Mouse (Mus musculus): ENCODE data around the gene Gpr161. TPM values are rescaled to one million over a fixed set of nuclear protein-coding genes. Genes with fewer than 3 reads are reported as not detected.

The Gpr161 gene
- polyA plus RNA-seq, 1 experiment from 2014 or later, result 3.2 TPM

DNA sequence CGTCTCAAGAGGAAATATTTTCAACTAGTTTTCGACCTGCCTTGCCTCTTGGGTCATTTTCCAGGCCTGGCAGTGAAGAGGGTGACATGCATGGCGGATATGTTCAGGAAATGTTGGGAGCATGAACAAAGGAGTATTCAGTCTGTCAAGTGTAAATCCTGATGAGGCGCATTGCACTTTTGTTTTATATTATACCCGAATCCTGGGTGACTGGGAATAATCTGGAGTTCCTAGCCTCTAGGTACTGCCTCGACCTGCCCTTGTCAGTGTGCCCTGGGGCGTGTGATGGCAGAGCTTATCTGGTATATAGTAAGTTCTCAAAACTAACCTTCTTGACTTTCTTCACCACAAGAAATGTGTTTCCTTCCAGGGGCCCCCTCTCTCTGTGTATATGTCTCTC lies 11.5 kb upstream of the Gpr161 start:
- Histone ChIP-seq H3K9ac (replicated peaks) (no peak overlapping the region), H3K4me2 (replicated peaks) (peak overlapping the region; percentile 90), H3K27ac (replicated peaks) (no peak overlapping the region), H3K9me3 (no peaks in the 10 kb centered on the region), H3K4me3 (no peak overlapping the region), H3K36me3 (no peaks in the 10 kb centered on the region; the same call in 1 of the 2 replicates), H3K4me1 (peaks cover 37% of the 10 kb centered on the region), H3K27me3 (no peaks in the 10 kb centered on the region)
- 72% methylated on average over 7 of the region's 7 CpGs for WGBS
- ATAC-seq (ENCODE audit: low FRiP score, low read depth), result no peak

- Histone ChIP-seq H3K4me1 (peaks cover 21% of the 10 kb centered on the region), H3K27ac (replicated peaks) (no peak overlapping the region), H3K27me3 (no peaks in the 10 kb centered on the region), H3K9me3 (no peaks in the 10 kb centered on the region), H3K4me3 (no peak overlapping the region), H3K4me2 (replicated peaks) (no peak overlapping the region), H3K9ac (replicated peaks) (no peak overlapping the region), H3K36me3 (peaks cover 6% of the 10 kb centered on the region; the same call in 1 of the 2 replicates)
- no peak for ATAC-seq (ENCODE audit: low FRiP score, low read depth)
- 97% methylated on average over 9 of the region's 9 CpGs for WGBS
These were observed 7.4 kb upstream of the Gpr161 start for GRCm38 (mm10) chr1:165288165-165288564.

GRCm38 (mm10) chr1:165289831-165290230 lies 5.8 kb upstream of the Gpr161 start:
- no peak overlapping the region for H3K27ac ChIP-seq (replicated peaks)
- no peak overlapping the region for H3K4me3 ChIP-seq
- no peak for ATAC-seq (ENCODE audit: low FRiP score, low read depth)
- peaks cover 12% of the 10 kb centered on the region; the same call in 1 of the 2 replicates for H3K36me3 ChIP-seq
- no peak overlapping the region for H3K9ac ChIP-seq (replicated peaks)
- H3K9me3 ChIP-seq, result no peaks in the 10 kb centered on the region
- no peaks in the 10 kb centered on the region for H3K27me3 ChIP-seq
- H3K4me2 ChIP-seq (replicated peaks), result no peak overlapping the region
- WGBS, result 90% methylated on average over 4 of the region's 4 CpGs
- peaks cover 5% of the 10 kb centered on the region for H3K4me1 ChIP-seq

GRCm38 (mm10) chr1:165291606-165292005 lies 4.0 kb upstream of the Gpr161 start:
- H3K27me3 ChIP-seq, result no peaks in the 10 kb centered on the region
- no peak for ATAC-seq (ENCODE audit: low FRiP score, low read depth)
- H3K4me1 ChIP-seq, result no peaks in the 10 kb centered on the region
- no peaks in the 10 kb centered on the region for H3K9me3 ChIP-seq
- peaks cover 17% of the 10 kb centered on the region; the same call in 1 of the 2 replicates for H3K36me3 ChIP-seq
- no peak overlapping the region for H3K4me2 ChIP-seq (replicated peaks)
- no peak overlapping the region for H3K9ac ChIP-seq (replicated peaks)
- 91% methylated on average over 6 of the region's 6 CpGs for WGBS
- no peak overlapping the region for H3K4me3 ChIP-seq
- H3K27ac ChIP-seq (replicated peaks), result no peak overlapping the region

DNA sequence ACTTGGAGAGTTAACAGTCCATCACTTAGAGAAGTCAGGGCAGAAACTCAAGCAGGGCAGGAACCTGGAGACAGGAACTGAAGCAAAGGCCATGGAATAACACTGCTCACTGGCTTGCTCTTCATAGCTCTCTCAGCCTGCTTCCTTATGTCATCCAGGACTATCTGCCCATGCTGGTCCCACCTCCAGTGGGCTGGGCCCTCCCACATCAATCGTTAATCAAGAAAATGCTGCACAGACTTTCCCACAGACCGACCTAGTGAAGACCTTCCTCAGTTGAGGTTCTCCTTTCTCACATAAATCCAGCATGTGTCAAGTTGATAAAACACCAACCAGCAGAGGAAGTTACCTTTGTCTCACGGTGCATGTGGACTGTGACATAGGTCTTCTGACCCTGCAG lies 5.5 kb downstream of the Gpr161 start:
- no peak overlapping the region for H3K4me2 ChIP-seq (replicated peaks)
- H3K36me3 ChIP-seq, result peaks cover 2% of the 10 kb centered on the region
- H3K4me1 ChIP-seq, result peaks cover 11% of the 10 kb centered on the region; the same call in 1 of the 2 replicates
- 92% methylated on average over 3 of the region's 3 CpGs for WGBS
- H3K9me3 ChIP-seq, result no peaks in the 10 kb centered on the region
- no peak overlapping the region for H3K27ac ChIP-seq (replicated peaks)
- H3K4me3 ChIP-seq, result no peak overlapping the region
- ATAC-seq (ENCODE audit: low FRiP score, low read depth), result no peak
- no peaks in the 10 kb centered on the region for H3K27me3 ChIP-seq
- no peak overlapping the region for H3K9ac ChIP-seq (replicated peaks)

- H3K4me3 ChIP-seq, result no peak overlapping the region
- WGBS, result 89% methylated on average over 2 of the region's 2 CpGs
- no peak overlapping the region for H3K9ac ChIP-seq (replicated peaks)
These were observed 6.0 kb downstream of the Gpr161 start for GRCm38 (mm10) chr1:165301567-165301966.

GRCm38 (mm10) chr1:165302455-165303208 lies 7.0 kb downstream of the Gpr161 start:
- Histone ChIP-seq H3K4me2 (replicated peaks) (no peak overlapping the region), H3K4me1 (peaks cover 11% of the 10 kb centered on the region; the same call in 1 of the 2 replicates), H3K4me3 (no peak overlapping the region), H3K27ac (replicated peaks) (no peak overlapping the region), H3K9me3 (no peaks in the 10 kb centered on the region), H3K36me3 (peaks cover 17% of the 10 kb centered on the region), H3K9ac (replicated peaks) (no peak overlapping the region), H3K27me3 (no peaks in the 10 kb centered on the region)
- WGBS, result 82% methylated on average over 13 of the region's 13 CpGs
- peak; percentile 49 for ATAC-seq (ENCODE audit: low FRiP score, low read depth)

More at GRCm38 (mm10) chr1:165301567-165301966, 6.0 kb downstream of the Gpr161 start:
- no peak for ATAC-seq (ENCODE audit: low FRiP score, low read depth)
- peaks cover 7% of the 10 kb centered on the region for H3K36me3 ChIP-seq
- H3K27ac ChIP-seq (replicated peaks), result no peak overlapping the region
- H3K4me1 ChIP-seq, result peaks cover 11% of the 10 kb centered on the region; the same call in 1 of the 2 replicates
- no peaks in the 10 kb centered on the region for H3K9me3 ChIP-seq
- H3K27me3 ChIP-seq, result no peaks in the 10 kb centered on the region
- H3K4me2 ChIP-seq (replicated peaks), result no peak overlapping the region

GRCm38 (mm10) chr1:165303209-165303608 lies 7.6 kb downstream of the Gpr161 start:
- H3K4me1 ChIP-seq, result peaks cover 11% of the 10 kb centered on the region; the same call in 1 of the 2 replicates
- 91% methylated on average over 6 of the region's 6 CpGs for WGBS
- no peaks in the 10 kb centered on the region for H3K27me3 ChIP-seq
- no peak for ATAC-seq (ENCODE audit: low FRiP score, low read depth)
- H3K4me3 ChIP-seq, result no peak overlapping the region
- no peaks in the 10 kb centered on the region for H3K9me3 ChIP-seq
- H3K9ac ChIP-seq (replicated peaks), result no peak overlapping the region
- peaks cover 23% of the 10 kb centered on the region for H3K36me3 ChIP-seq
- H3K27ac ChIP-seq (replicated peaks), result no peak overlapping the region
- H3K4me2 ChIP-seq (replicated peaks), result no peak overlapping the region

- peaks cover 11% of the 10 kb centered on the region; the same call in 1 of the 2 replicates for H3K4me1 ChIP-seq
- no peak overlapping the region for H3K4me3 ChIP-seq
- H3K27me3 ChIP-seq, result no peaks in the 10 kb centered on the region
- H3K9ac ChIP-seq (replicated peaks), result no peak overlapping the region
- no peak overlapping the region for H3K27ac ChIP-seq (replicated peaks)
- H3K36me3 ChIP-seq, result peaks cover 29% of the 10 kb centered on the region
- no peaks in the 10 kb centered on the region for H3K9me3 ChIP-seq
- H3K4me2 ChIP-seq (replicated peaks), result no peak overlapping the region
- WGBS, result 93% methylated on average over 7 of the region's 7 CpGs
- ATAC-seq (ENCODE audit: low FRiP score, low read depth), result no peak
These were observed 8.8 kb downstream of the Gpr161 start for GRCm38 (mm10) chr1:165304341-165304740.

DNA sequence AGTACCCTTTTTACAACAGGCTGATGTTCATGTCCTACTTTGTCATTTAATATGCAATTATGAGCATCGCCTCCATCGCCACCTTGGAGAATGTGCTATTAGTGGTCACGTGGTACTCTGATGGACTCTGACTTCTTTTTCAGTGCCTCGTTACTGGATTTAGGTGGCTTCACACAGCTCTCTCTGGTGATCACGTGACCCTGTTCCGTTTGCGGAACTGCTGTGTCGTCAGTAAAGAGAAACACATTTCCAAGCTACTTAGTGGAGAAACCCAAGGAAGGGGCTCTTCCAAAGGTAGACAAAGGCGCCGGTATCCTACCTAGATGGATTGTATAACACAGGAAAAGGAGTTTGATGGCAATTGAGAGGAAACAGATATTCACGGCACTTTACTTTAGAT lies 12.6 kb downstream of the Gpr161 start:
- H3K36me3 ChIP-seq, result peaks cover 60% of the 10 kb centered on the region
- H3K9ac ChIP-seq (replicated peaks), result no peak overlapping the region
- WGBS, result 85% methylated on average over 11 of the region's 11 CpGs

GRCm38 (mm10) chr1:165316361-165316760 lies 20.8 kb downstream of the Gpr161 start:
- Histone ChIP-seq H3K36me3 (peaks cover 72% of the 10 kb centered on the region), H3K4me2 (replicated peaks) (no peak overlapping the region), H3K4me1 (0 out of 2 replicates have a peak, but pooled peaks cover 4% of the 10 kb centered on the region), H3K9ac (replicated peaks) (no peak overlapping the region), H3K9me3 (no peaks in the 10 kb centered on the region), H3K27ac (replicated peaks) (no peak overlapping the region), H3K4me3 (no peak overlapping the region), H3K27me3 (no peaks in the 10 kb centered on the region)
- ATAC-seq (ENCODE audit: low FRiP score, low read depth), result no peak
- WGBS, result 42% methylated on average over 11 of the region's 11 CpGs

More for the DNA sequence above, 12.6 kb downstream of the Gpr161 start:
- Histone ChIP-seq H3K4me2 (replicated peaks) (no peak overlapping the region), H3K27ac (replicated peaks) (no peak overlapping the region), H3K4me1 (no peaks in the 10 kb centered on the region), H3K4me3 (no peak overlapping the region), H3K9me3 (no peaks in the 10 kb centered on the region), H3K27me3 (no peaks in the 10 kb centered on the region)
- ATAC-seq (ENCODE audit: low FRiP score, low read depth), result no peak

- no peak overlapping the region for H3K27ac ChIP-seq (replicated peaks)
- 42% methylated on average over 10 of the region's 10 CpGs for WGBS
- no peaks in the 10 kb centered on the region for H3K9me3 ChIP-seq
- peak; percentile 78 for ATAC-seq (ENCODE audit: low FRiP score, low read depth)
- H3K4me3 ChIP-seq, result no peak overlapping the region
- H3K36me3 ChIP-seq, result peaks cover 81% of the 10 kb centered on the region
- H3K4me2 ChIP-seq (replicated peaks), result no peak overlapping the region
- H3K4me1 ChIP-seq, result 0 out of 2 replicates have a peak, but pooled peaks cover 4% of the 10 kb centered on the region
- H3K27me3 ChIP-seq, result no peaks in the 10 kb centered on the region
- no peak overlapping the region for H3K9ac ChIP-seq (replicated peaks)
These were observed 24.7 kb downstream of the Gpr161 start for GRCm38 (mm10) chr1:165320141-165320934.

All from midbrain, embryonic 12.5 days (tissue).